Mouse (Mus musculus) neural tube, embryonic 15.5 days (tissue): ENCODE measurements at regions not wholly inside any gene's neighbourhood (a gene's known extent, or its start where the extent isn't known, plus 50 kb on each side); places are given as distances from the start of the nearest gene placed in this dataset.

ENCODE experiments used
- ATAC-seq: fragments of 200-750 bp; cut with Nextera tagmentation; 2 replicates; pipeline ENCODE4 v1.8.0; 2017; ENCODE audit warnings: mild to moderate bottlenecking, moderate TSS enrichment, moderate library complexity; ENCODE audit not compliant: low FRiP score
- H3K27ac ChIP-seq: fragments of 300-500 bp; sonication (generic); replicated peaks from 2 replicates; pipeline ENCODE4 v1.5.1; 2015; ENCODE audit warnings: mild to moderate bottlenecking, inconsistent platforms
- H3K27me3 ChIP-seq: fragments of 300-500 bp; sonication (generic); replicated peaks from 2 replicates; pipeline ENCODE4 v1.6.1; 2015; ENCODE audit warnings: inconsistent platforms
- H3K36me3 ChIP-seq: fragments of 300-500 bp; sonication (generic); 2 replicates; pipeline ENCODE4 v1.6.1; 2015; ENCODE audit warnings: inconsistent platforms
- H3K4me1 ChIP-seq: fragments of 300-500 bp; sonication (generic); 2 replicates; pipeline ENCODE4 v1.6.1; 2015; ENCODE audit warnings: inconsistent platforms
- H3K4me2 ChIP-seq: fragments of 300-500 bp; sonication (generic); 2 replicates; pipeline ENCODE4 v1.6.1; 2015; ENCODE audit warnings: inconsistent platforms, mild to moderate bottlenecking, moderate library complexity
- H3K4me3 ChIP-seq: fragments of 300-500 bp; sonication (generic); replicated peaks from 2 replicates; pipeline ENCODE4 v1.5.1; 2015; ENCODE audit warnings: mild to moderate bottlenecking, inconsistent platforms
- H3K9ac ChIP-seq: fragments of 300-500 bp; sonication (generic); replicated peaks from 2 replicates; pipeline ENCODE4 v1.6.1; 2015; ENCODE audit warnings: mild to moderate bottlenecking, inconsistent platforms
- H3K9me3 ChIP-seq: fragments of 300-500 bp; sonication (generic); replicated peaks from 2 replicates; pipeline ENCODE4 v1.6.1; 2016; ENCODE audit warnings: inconsistent platforms
- WGBS: fragments of 180-500 bp; shearing (Covaris S2); methylation state at CpG from one replicate; pipeline ENCODE4 v1.1.7; 2015; ENCODE audit warnings: mixed read lengths; 5-methylcytosine and 5-hydroxymethylcytosine counted together

- Histone ChIP-seq H3K4me3 (no peak overlapping the region), H3K36me3 (no peaks in the 10 kb centered on the region), H3K4me1 (no peaks in the 10 kb centered on the region), H3K27ac (no peak overlapping the region), H3K27me3 (no peaks in the 10 kb centered on the region), H3K4me2 (no peak overlapping the region), H3K9me3 (no peaks in the 10 kb centered on the region), H3K9ac (no peak overlapping the region)
- WGBS: 78% methylated on average over 5 of the region's 5 CpGs
- ATAC-seq: no peak
Observed at GRCm38 (mm10) chr4:66622650-66623394, 204.6 kb upstream of the Tlr4 start.

GRCm38 (mm10) chr4:66618811-66619440 lies 208.5 kb upstream of the Tlr4 start:
- no peak for ATAC-seq
- no peak overlapping the region for H3K9ac ChIP-seq
- H3K4me3 ChIP-seq: no peak overlapping the region
- H3K27ac ChIP-seq: no peak overlapping the region
- H3K36me3 ChIP-seq: no peaks in the 10 kb centered on the region
- H3K4me2 ChIP-seq: no peak overlapping the region
- H3K9me3 ChIP-seq: no peaks in the 10 kb centered on the region
- WGBS: 82% methylated on average over 2 of the region's 2 CpGs
- no peaks in the 10 kb centered on the region for H3K4me1 ChIP-seq
- H3K27me3 ChIP-seq: no peaks in the 10 kb centered on the region

DNA sequence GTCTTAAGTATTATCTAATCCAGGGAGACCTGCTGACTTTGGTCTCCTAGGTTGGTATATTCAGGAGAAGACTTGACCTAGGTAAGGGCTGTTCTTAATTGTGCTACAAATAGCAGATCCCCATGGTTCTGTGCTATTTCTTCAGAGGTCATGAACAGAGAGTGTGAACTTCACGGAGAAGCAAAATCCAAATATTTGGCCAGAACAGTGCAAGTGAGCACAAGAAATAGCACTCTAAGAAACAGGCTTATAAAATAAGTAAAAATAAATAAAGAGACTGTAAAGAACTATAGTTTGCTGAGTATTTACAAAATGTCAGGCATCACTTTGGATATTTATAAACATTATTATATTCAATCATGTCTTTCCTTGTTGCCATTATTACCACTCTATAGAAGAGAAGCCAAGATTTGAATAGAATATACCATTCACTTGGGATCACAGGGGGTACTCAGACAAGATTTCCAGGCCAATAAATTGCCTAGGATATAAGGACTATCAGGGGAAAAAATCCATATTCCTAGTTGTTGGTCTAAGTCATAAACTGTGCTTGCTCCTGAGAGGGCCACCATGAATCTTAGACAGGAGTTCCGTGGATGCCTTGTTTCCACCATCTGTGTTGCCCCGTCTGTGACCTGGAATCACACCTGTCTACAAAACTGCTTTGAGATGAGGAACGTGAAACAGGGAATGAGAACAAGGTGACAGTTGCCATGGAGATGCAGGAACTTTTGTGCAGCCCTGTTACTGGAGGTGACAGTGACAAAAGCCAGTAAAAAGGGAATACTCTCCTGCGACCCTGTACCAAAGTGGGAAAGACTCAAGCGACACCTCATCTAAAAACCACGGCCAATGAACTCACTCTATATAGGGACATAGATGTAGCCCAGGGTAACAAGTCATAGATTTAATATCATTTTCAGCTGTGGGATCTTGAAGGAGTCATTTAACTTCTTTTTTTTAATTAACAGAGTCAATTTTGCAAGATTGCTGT lies 209.3 kb upstream of the Tlr4 start:
- H3K9me3 ChIP-seq: no peaks in the 10 kb centered on the region
- no peak overlapping the region for H3K9ac ChIP-seq
- ATAC-seq: no peak
- no peaks in the 10 kb centered on the region for H3K4me1 ChIP-seq
- H3K27ac ChIP-seq: no peak overlapping the region
- no peaks in the 10 kb centered on the region for H3K27me3 ChIP-seq
- no peak overlapping the region for H3K4me2 ChIP-seq
- H3K36me3 ChIP-seq: no peaks in the 10 kb centered on the region
- no peak overlapping the region for H3K4me3 ChIP-seq
- WGBS: 80% methylated on average over 7 of the region's 7 CpGs

- Histone ChIP-seq H3K27ac (no peak overlapping the region), H3K4me3 (no peak overlapping the region), H3K4me2 (no peak overlapping the region), H3K9me3 (no peaks in the 10 kb centered on the region), H3K27me3 (no peaks in the 10 kb centered on the region), H3K36me3 (no peaks in the 10 kb centered on the region), H3K9ac (no peak overlapping the region), H3K4me1 (no peaks in the 10 kb centered on the region)
- no peak for ATAC-seq
- WGBS: 83% methylated on average over 4 of the region's 4 CpGs
Observed at GRCm38 (mm10) chr4:66617101-66617500, 210.3 kb upstream of the Tlr4 start.

DNA sequence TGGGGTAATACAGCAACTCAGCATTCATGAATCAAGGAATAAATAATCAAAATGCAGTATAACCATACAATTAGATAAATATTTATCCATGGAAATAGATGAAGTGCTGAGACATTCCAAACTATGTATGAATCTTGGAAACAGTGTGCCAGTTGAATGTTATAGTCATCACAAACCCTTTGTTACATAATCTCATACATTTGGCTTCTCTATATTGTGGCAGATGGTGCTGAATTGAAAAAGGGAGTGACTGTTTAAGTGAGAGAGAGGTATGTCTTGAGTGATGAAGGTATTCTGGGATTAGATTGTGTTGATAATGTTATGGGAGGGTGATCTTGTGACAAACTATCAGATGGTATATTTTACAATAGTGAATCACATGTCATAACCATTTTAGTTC lies 200.4 kb upstream of the Astn2 start:
- Histone ChIP-seq H3K36me3 (no peaks in the 10 kb centered on the region), H3K4me1 (no peaks in the 10 kb centered on the region), H3K27me3 (no peaks in the 10 kb centered on the region), H3K9me3 (no peaks in the 10 kb centered on the region), H3K4me3 (no peak overlapping the region), H3K4me2 (no peak overlapping the region), H3K27ac (no peak overlapping the region), H3K9ac (no peak overlapping the region)
- ATAC-seq: no peak

DNA sequence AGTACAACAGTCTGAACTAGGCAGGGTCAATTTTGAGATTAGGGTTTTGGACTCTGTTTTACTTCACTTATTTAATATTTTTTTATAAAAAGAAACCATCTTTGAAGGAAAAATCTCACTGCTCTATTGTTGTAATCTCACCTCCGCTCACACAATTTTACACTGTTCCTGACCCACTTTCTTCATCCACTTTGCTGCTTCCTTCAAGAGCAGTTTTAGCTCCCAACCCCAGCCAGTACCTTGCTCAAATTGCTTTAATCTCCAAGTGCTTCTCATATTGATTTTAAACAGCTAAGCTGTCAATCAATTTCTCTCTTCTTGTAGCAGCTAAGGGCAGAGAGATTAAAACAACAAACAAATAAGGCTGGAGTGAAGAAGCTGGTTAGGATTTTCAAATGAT lies 194.3 kb upstream of the Astn2 start:
- Histone ChIP-seq H3K9ac (no peak overlapping the region), H3K27me3 (no peaks in the 10 kb centered on the region), H3K27ac (no peak overlapping the region), H3K4me1 (no peaks in the 10 kb centered on the region), H3K4me3 (no peak overlapping the region), H3K36me3 (no peaks in the 10 kb centered on the region), H3K4me2 (no peak overlapping the region), H3K9me3 (no peaks in the 10 kb centered on the region)
- 91% methylated on average over 1 of the region's 1 CpGs for WGBS
- no peak for ATAC-seq

DNA sequence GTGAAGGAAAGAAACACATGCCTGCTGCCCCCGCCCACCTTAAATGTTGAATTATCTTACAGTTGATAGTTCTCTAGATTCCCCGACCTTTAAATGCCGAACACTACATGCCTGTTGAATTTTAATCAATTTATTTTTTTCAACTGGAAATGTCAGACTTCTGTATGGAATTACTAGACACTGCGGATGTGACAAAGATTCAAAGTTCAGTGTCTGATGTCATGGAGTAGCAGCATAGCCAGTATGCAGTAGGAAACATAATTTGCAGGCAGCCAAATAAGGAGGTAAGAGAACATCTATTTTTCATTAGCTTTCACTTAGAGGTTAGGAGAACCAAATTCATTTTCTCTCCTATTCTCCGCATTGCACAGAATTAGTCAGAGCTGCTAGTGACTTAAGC lies 182.2 kb upstream of the Astn2 start:
- Histone ChIP-seq H3K4me1 (no peaks in the 10 kb centered on the region), H3K4me2 (no peak overlapping the region), H3K4me3 (no peak overlapping the region), H3K27ac (no peak overlapping the region), H3K27me3 (no peaks in the 10 kb centered on the region), H3K9me3 (no peaks in the 10 kb centered on the region), H3K36me3 (no peaks in the 10 kb centered on the region), H3K9ac (no peak overlapping the region)
- no peak for ATAC-seq
- WGBS: 46% methylated on average over 5 of the region's 5 CpGs

GRCm38 (mm10) chr4:66586166-66586565 lies 181.8 kb upstream of the Astn2 start:
- H3K9me3 ChIP-seq: no peaks in the 10 kb centered on the region
- H3K4me3 ChIP-seq: no peak overlapping the region
- H3K27me3 ChIP-seq: no peaks in the 10 kb centered on the region
- no peak overlapping the region for H3K9ac ChIP-seq
- no peak overlapping the region for H3K27ac ChIP-seq
- no peaks in the 10 kb centered on the region for H3K36me3 ChIP-seq
- no peaks in the 10 kb centered on the region for H3K4me1 ChIP-seq
- H3K4me2 ChIP-seq: no peak overlapping the region
- no peak for ATAC-seq
- 15% methylated on average over 3 of the region's 3 CpGs for WGBS

GRCm38 (mm10) chr4:66556936-66557335 lies 152.5 kb upstream of the Astn2 start:
- Histone ChIP-seq H3K36me3 (no peaks in the 10 kb centered on the region), H3K4me2 (no peak overlapping the region), H3K4me3 (no peak overlapping the region), H3K9me3 (no peaks in the 10 kb centered on the region), H3K27ac (no peak overlapping the region), H3K4me1 (no peaks in the 10 kb centered on the region), H3K9ac (no peak overlapping the region), H3K27me3 (no peaks in the 10 kb centered on the region)
- ATAC-seq: no peak

DNA sequence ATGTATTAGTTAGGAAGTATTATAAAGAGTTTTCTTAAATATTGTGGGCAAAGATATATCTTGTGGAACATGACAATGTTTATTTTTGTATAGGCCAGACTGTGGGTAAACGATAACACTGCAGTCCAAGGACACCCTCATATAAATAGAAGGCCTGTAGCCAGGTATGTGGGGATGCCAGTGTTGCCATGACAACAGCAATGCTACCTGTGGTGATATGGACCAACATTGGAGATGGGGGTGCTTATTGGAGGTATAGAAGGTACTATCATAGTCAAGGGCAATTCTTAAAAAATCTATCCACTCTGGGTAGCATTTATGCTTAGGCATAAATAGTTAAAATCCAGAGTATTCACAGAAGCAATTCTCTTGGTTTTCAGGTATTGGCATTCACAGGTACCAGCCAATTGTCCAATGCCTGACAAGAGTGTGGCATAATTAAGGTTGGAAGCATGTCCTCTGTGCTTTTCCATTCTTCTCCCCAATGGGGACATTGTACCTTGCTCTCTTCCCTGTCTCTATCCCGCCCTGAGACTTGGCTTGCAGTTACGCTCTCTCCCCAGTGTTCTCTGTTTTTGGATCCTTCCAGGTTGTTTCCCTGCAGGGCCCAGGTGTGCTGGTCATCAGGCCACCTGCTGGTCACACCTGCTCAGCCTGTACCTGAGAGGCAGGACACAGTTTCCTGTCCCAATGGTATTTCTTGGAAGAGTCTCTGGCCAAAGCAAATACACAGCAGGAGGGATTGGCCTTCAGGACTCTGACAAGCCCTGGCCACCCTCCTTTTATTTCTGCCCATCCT lies 146.1 kb upstream of the Astn2 start:
- no peak overlapping the region for H3K4me2 ChIP-seq
- H3K9me3 ChIP-seq: no peaks in the 10 kb centered on the region
- H3K36me3 ChIP-seq: no peaks in the 10 kb centered on the region
- H3K4me1 ChIP-seq: no peaks in the 10 kb centered on the region
- no peak overlapping the region for H3K4me3 ChIP-seq
- 86% methylated on average over 3 of the region's 3 CpGs for WGBS
- no peaks in the 10 kb centered on the region for H3K27me3 ChIP-seq
- no peak for ATAC-seq
- H3K9ac ChIP-seq: no peak overlapping the region
- no peak overlapping the region for H3K27ac ChIP-seq

DNA sequence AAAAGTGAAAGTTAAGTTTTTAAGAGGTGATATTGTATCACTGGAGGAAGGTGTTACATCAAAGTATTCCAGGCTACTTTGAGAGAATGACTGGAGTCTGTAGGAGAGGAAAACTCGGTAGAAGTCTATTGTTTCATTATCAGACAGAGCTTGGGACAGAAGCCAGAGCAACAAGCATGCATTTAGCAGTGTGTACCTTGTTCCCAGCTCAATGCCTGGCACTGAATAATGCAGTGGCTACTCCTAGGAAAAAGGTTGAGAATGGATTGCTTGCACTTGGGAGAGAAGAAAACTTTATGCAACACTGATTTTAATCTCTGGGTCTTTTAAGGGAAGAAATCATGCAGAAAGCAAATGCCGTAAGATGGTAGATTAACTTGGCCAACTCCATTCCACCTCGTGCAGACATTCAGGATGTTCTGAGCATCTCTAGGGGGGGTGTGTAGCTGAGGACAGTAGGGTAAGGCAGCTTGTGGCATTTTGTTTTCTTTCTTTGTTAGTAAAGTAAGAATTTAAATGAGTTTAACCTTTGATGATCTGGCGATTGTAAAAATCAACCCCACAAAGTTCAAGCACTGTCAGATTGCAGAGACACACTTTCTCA lies 138.5 kb upstream of the Astn2 start:
- Histone ChIP-seq H3K9me3 (no peaks in the 10 kb centered on the region), H3K4me1 (no peaks in the 10 kb centered on the region), H3K27me3 (no peaks in the 10 kb centered on the region), H3K9ac (no peak overlapping the region), H3K4me3 (no peak overlapping the region), H3K36me3 (no peaks in the 10 kb centered on the region), H3K27ac (no peak overlapping the region), H3K4me2 (no peak overlapping the region)
- no peak for ATAC-seq
- 41% methylated on average over 4 of the region's 4 CpGs for WGBS
